Mouse (Mus musculus): Measurements from ENCODE around the gene Plpp3.

Gene Plpp3

GRCm38 (mm10) chr4:105158651-105159530, 1.7 kb downstream of the Plpp3 start:
- DNase-seq (ENCODE audit: low spot score) = no peak

- DNase-seq (ENCODE audit: low spot score) = no peak
These were observed 2.4 kb downstream of the Plpp3 start for GRCm38 (mm10) chr4:105159531-105159870.

- no peak for DNase-seq (ENCODE audit: low spot score)
These were observed 3.3 kb downstream of the Plpp3 start for GRCm38 (mm10) chr4:105160470-105160869.

GRCm38 (mm10) chr4:105162014-105162413, 4.9 kb downstream of the Plpp3 start:
- DNase-seq (ENCODE audit: low spot score) = no peak

- no peak for DNase-seq (ENCODE audit: low spot score)
These were observed 5.5 kb downstream of the Plpp3 start for GRCm38 (mm10) chr4:105162676-105163075.

GRCm38 (mm10) chr4:105163981-105164411, 6.8 kb downstream of the Plpp3 start:
- no peak for DNase-seq (ENCODE audit: low spot score)

- no peak for DNase-seq (ENCODE audit: low spot score)
These were observed 7.8 kb downstream of the Plpp3 start for GRCm38 (mm10) chr4:105164952-105165351.

- no peak for DNase-seq (ENCODE audit: low spot score)
These were observed 12.0 kb downstream of the Plpp3 start for GRCm38 (mm10) chr4:105169093-105169571.

GRCm38 (mm10) chr4:105169826-105170810, 13.0 kb downstream of the Plpp3 start:
- no peak for DNase-seq (ENCODE audit: low spot score)

- no peak for DNase-seq (ENCODE audit: low spot score)
These were observed 13.8 kb downstream of the Plpp3 start for GRCm38 (mm10) chr4:105170811-105171401.

GRCm38 (mm10) chr4:105171432-105171831, 14.3 kb downstream of the Plpp3 start:
- no peak for DNase-seq (ENCODE audit: low spot score)

- DNase-seq (ENCODE audit: low spot score) = no peak
These were observed 17.6 kb downstream of the Plpp3 start for GRCm38 (mm10) chr4:105174778-105175177.

- DNase-seq (ENCODE audit: low spot score) = no peak
These were observed 18.3 kb downstream of the Plpp3 start for GRCm38 (mm10) chr4:105175255-105176035.

- no peak for DNase-seq (ENCODE audit: low spot score)
These were observed 24.0 kb downstream of the Plpp3 start for GRCm38 (mm10) chr4:105181014-105181658.

- DNase-seq (ENCODE audit: low spot score) = no peak
These were observed 24.6 kb downstream of the Plpp3 start for GRCm38 (mm10) chr4:105181659-105182167.

- DNase-seq (ENCODE audit: low spot score) = no peak
These were observed 25.1 kb downstream of the Plpp3 start for GRCm38 (mm10) chr4:105182249-105182648.

- no peak for DNase-seq (ENCODE audit: low spot score)
These were observed 27.3 kb downstream of the Plpp3 start for GRCm38 (mm10) chr4:105184490-105184889.

- DNase-seq (ENCODE audit: low spot score) = no peak
These were observed 27.8 kb downstream of the Plpp3 start for GRCm38 (mm10) chr4:105184924-105185323.

GRCm38 (mm10) chr4:105186654-105187053, 29.5 kb downstream of the Plpp3 start:
- no peak for DNase-seq (ENCODE audit: low spot score)

- DNase-seq (ENCODE audit: low spot score) = no peak
These were observed 30.7 kb downstream of the Plpp3 start for GRCm38 (mm10) chr4:105187873-105188272.

- DNase-seq (ENCODE audit: low spot score) = no peak
These were observed 31.7 kb downstream of the Plpp3 start for GRCm38 (mm10) chr4:105188801-105189200.

Data from T-cell, adult 2 months (primary cell).